Mouse (Mus musculus) E14TG2a.4 (cell line): Measurements from ENCODE around the gene Neurl1a.
A peak's percentile ranks its signal among the peaks of the same experiment; 100 is the strongest.

Source experiments
- H3K27me3 ChIP-seq: 2 replicates; pipeline ENCODE4 v1.6.1; 2014; ENCODE audit warnings: low read length, control low read depth; ENCODE audit not compliant: insufficient read depth
- H3K36me3 ChIP-seq: 2 replicates; pipeline ENCODE4 v1.6.1; 2014; ENCODE audit warnings: low read length, control low read depth; ENCODE audit not compliant: insufficient read depth
- H3K4me1 ChIP-seq: replicated peaks from 2 replicates; pipeline ENCODE4 v1.6.1; 2014; ENCODE audit warnings: low read depth, low read length, control low read depth
- H3K4me3 ChIP-seq: replicated peaks from 2 replicates; pipeline ENCODE4 v1.5.1; 2014; ENCODE audit warnings: mild to moderate bottlenecking, low read length
- H3K9me3 ChIP-seq: 2 replicates; pipeline ENCODE4 v1.6.1; 2014; ENCODE audit warnings: low read length, control low read depth
- CTCF ChIP-seq: conservative IDR thresholded peaks from 2 replicates; pipeline ENCODE4 v1.5.1; 2014; ENCODE audit warnings: low read length
- NANOG ChIP-seq: IDR thresholded peaks from 2 replicates; pipeline ENCODE4 v1.6.1; 2014; ENCODE audit warnings: borderline replicate concordance, low read length, mixed read lengths
- POU5F1 ChIP-seq: IDR thresholded peaks from 2 replicates; pipeline ENCODE4 v1.6.1; 2014; ENCODE audit warnings: low read length, borderline replicate concordance

Gene Neurl1a

GRCm38 (mm10) chr19:47178001-47178400 lies 619 bp upstream of the Neurl1a start:
- peaks cover 20% of the 10 kb centered on the region for H3K27me3 ChIP-seq
- TF ChIP-seq POU5F1 (no peak), CTCF (peak; percentile 55), NANOG (no peak)
- peak overlapping the region; percentile 93 for H3K4me3 ChIP-seq
- peaks cover 55% of the 10 kb centered on the region for H3K4me1 ChIP-seq
- no peaks in the 10 kb centered on the region for H3K9me3 ChIP-seq
- H3K36me3 ChIP-seq = no peaks in the 10 kb centered on the region

- peaks cover 17% of the 10 kb centered on the region for H3K27me3 ChIP-seq
- no peaks in the 10 kb centered on the region for H3K36me3 ChIP-seq
- peaks cover 62% of the 10 kb centered on the region for H3K4me1 ChIP-seq
- peak overlapping the region; percentile 93 for H3K4me3 ChIP-seq
- no peaks in the 10 kb centered on the region for H3K9me3 ChIP-seq
- no peak for TF ChIP-seq POU5F1
These were observed 721 bp downstream of the Neurl1a start for GRCm38 (mm10) chr19:47179272-47179809.

GRCm38 (mm10) chr19:47180011-47180410 lies 1.4 kb downstream of the Neurl1a start:
- Histone ChIP-seq H3K4me3 (peak overlapping the region; percentile 93), H3K27me3 (peaks cover 17% of the 10 kb centered on the region), H3K4me1 (peaks cover 61% of the 10 kb centered on the region), H3K9me3 (no peaks in the 10 kb centered on the region), H3K36me3 (no peaks in the 10 kb centered on the region)
- TF ChIP-seq POU5F1 = no peak
- TF ChIP-seq NANOG = no peak
- no peak for TF ChIP-seq CTCF

- H3K27me3 ChIP-seq = peaks cover 17% of the 10 kb centered on the region
- H3K4me3 ChIP-seq = no peak overlapping the region
- H3K9me3 ChIP-seq = no peaks in the 10 kb centered on the region
- H3K36me3 ChIP-seq = no peaks in the 10 kb centered on the region
- no peak for TF ChIP-seq CTCF
- peaks cover 66% of the 10 kb centered on the region for H3K4me1 ChIP-seq
These were observed 5.6 kb downstream of the Neurl1a start for GRCm38 (mm10) chr19:47184221-47184620.

- H3K27me3 ChIP-seq = peaks cover 13% of the 10 kb centered on the region
- H3K4me3 ChIP-seq = no peak overlapping the region
These were observed 6.1 kb downstream of the Neurl1a start for GRCm38 (mm10) chr19:47184736-47185135.

GRCm38 (mm10) chr19:47186514-47187275 lies 8.1 kb downstream of the Neurl1a start:
- no peak for TF ChIP-seq POU5F1
- no peak for TF ChIP-seq CTCF
- no peak for TF ChIP-seq NANOG
- Histone ChIP-seq H3K4me1 (peaks cover 72% of the 10 kb centered on the region), H3K36me3 (no peaks in the 10 kb centered on the region), H3K9me3 (no peaks in the 10 kb centered on the region), H3K27me3 (no peaks in the 10 kb centered on the region), H3K4me3 (no peak overlapping the region)

More at GRCm38 (mm10) chr19:47184736-47185135, 6.1 kb downstream of the Neurl1a start:
- peaks cover 63% of the 10 kb centered on the region for H3K4me1 ChIP-seq
- H3K9me3 ChIP-seq = no peaks in the 10 kb centered on the region
- no peaks in the 10 kb centered on the region for H3K36me3 ChIP-seq
- no peak for TF ChIP-seq CTCF
- no peak for TF ChIP-seq NANOG
- no peak for TF ChIP-seq POU5F1

- Histone ChIP-seq H3K36me3 (no peaks in the 10 kb centered on the region), H3K4me1 (peaks cover 78% of the 10 kb centered on the region)
- TF ChIP-seq POU5F1 (no peak), NANOG (no peak), CTCF (no peak)
These were observed 10.0 kb downstream of the Neurl1a start for GRCm38 (mm10) chr19:47188515-47189128.

GRCm38 (mm10) chr19:47192158-47192557 lies 13.5 kb downstream of the Neurl1a start:
- Histone ChIP-seq H3K9me3 (no peaks in the 10 kb centered on the region), H3K27me3 (no peaks in the 10 kb centered on the region), H3K4me3 (no peak overlapping the region; the same call in 1 of the 2 replicates), H3K36me3 (no peaks in the 10 kb centered on the region), H3K4me1 (peaks cover 60% of the 10 kb centered on the region)
- TF ChIP-seq POU5F1 (no peak), CTCF (no peak), NANOG (no peak)

More at GRCm38 (mm10) chr19:47188515-47189128, 10.0 kb downstream of the Neurl1a start:
- no peaks in the 10 kb centered on the region for H3K9me3 ChIP-seq
- no peaks in the 10 kb centered on the region for H3K27me3 ChIP-seq
- H3K4me3 ChIP-seq = no peak overlapping the region
